Mouse (Mus musculus): Measurements from ENCODE around the gene Fpr1. TPM values are rescaled to one million over a fixed set of nuclear protein-coding genes. Genes with fewer than 3 reads are reported as not detected.

Gene Fpr1
- polyA plus RNA-seq, 1 experiment from 2014 or later: 2.3 TPM

GRCm38 (mm10) chr17:17879347-17879746, 4.4 kb downstream of the Fpr1 start:
- Histone ChIP-seq H3K27me3 (no peaks in the 10 kb centered on the region), H3K4me3 (replicated peaks) (no peak overlapping the region), H3K9me3 (replicated peaks) (no peaks in the 10 kb centered on the region), H3K9ac (no peak overlapping the region), H3K36me3 (no peaks in the 10 kb centered on the region), H3K27ac (no peak overlapping the region), H3K4me2 (no peak overlapping the region), H3K4me1 (replicated peaks) (no peaks in the 10 kb centered on the region)
- no peak for DNase-seq
- 37% methylated on average over 1 of the region's 1 CpGs for WGBS (ENCODE audit: insufficient replicate concordance)
- no peak for ATAC-seq (ENCODE audit: low read depth)

- Histone ChIP-seq H3K9ac (no peak overlapping the region), H3K4me2 (no peak overlapping the region), H3K4me3 (replicated peaks) (no peak overlapping the region), H3K4me1 (replicated peaks) (no peaks in the 10 kb centered on the region), H3K27me3 (no peaks in the 10 kb centered on the region), H3K36me3 (no peaks in the 10 kb centered on the region), H3K9me3 (replicated peaks) (no peaks in the 10 kb centered on the region), H3K27ac (no peak overlapping the region)
- ATAC-seq (ENCODE audit: low read depth) (no peak), DNase-seq (no peak)
- WGBS (ENCODE audit: insufficient replicate concordance): 32% methylated on average over 2 of the region's 2 CpGs
These were observed 12.0 kb downstream of the Fpr1 start for GRCm38 (mm10) chr17:17871697-17872096.

DNA sequence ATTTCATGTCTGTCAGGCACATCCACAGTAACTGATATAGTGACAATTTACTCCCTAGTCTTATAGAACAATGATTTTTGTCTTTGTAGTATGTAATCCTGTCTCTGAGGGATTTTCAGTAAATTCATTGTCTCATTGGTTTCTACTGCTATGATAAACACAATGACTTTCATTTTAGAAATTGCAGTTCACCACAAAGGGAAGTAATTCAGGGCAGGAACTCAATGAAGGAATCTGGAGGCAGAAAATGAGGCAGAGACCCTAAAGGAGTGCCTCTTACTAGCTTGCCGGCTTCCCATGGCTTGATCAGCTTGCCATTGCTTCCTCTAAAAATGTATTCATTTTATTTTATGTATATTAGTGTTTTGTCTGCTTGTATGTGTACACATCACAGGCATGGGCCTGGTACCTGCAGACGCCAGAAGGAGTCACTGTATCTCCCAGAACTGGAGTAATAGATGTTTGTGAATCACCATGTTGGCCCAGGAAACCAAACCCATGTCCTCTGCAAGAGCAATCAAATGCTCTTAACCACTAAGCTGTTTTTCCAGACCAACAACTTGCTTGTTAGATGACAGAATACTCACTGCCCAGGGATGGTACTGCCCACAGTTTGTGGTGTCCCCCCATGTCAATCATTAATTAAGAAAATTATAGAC, 12.7 kb downstream of the Fpr1 start:
- no peak for ATAC-seq (ENCODE audit: low read depth)
- 44% methylated on average over 2 of the region's 2 CpGs for WGBS (ENCODE audit: insufficient replicate concordance)
- Histone ChIP-seq H3K9me3 (replicated peaks) (no peaks in the 10 kb centered on the region), H3K9ac (no peak overlapping the region), H3K4me3 (replicated peaks) (no peak overlapping the region), H3K4me1 (replicated peaks) (no peaks in the 10 kb centered on the region), H3K4me2 (no peak overlapping the region), H3K36me3 (no peaks in the 10 kb centered on the region), H3K27ac (no peak overlapping the region), H3K27me3 (no peaks in the 10 kb centered on the region)
- DNase-seq: no peak

DNA sequence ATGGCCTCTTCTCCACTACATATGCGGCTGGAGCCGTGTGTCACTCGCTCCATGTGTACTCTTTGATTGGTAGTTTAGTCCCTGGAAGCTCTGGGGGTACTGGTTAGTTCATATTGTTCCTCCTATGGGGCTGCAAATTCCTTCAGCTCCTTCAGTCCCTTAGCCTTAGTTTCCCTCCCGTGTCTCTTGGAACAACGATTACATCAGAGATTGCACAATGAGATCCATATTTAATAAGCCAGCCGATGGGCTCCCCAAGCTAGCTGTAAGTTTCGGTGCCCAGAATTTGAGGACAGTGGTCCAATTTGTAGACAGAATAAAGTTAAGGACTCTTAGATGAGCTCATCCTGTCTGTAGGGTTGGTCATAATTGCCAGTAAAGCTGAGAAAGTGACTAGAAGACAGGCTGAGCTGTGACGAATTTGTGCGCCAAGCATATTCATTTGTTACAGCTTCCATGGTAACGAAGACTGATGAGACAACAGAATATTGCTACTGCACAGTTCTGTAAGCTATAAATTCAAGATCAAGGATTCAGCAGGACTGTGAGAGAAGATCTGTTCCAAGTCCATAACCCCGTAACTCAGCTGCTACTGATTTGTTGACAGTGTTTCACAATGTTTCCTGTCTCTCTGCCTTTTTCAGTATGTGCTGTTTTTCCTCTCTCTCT, 16.8 kb downstream of the Fpr1 start:
- Histone ChIP-seq H3K4me2 (no peak overlapping the region), H3K4me1 (replicated peaks) (no peaks in the 10 kb centered on the region), H3K36me3 (no peaks in the 10 kb centered on the region), H3K9me3 (replicated peaks) (no peaks in the 10 kb centered on the region), H3K9ac (no peak overlapping the region), H3K27me3 (no peaks in the 10 kb centered on the region), H3K27ac (no peak overlapping the region), H3K4me3 (replicated peaks) (no peak overlapping the region)
- DNase-seq: no peak
- whole genome bisulfite sequencing (ENCODE audit: insufficient replicate concordance): 58% methylated on average over 11 of the region's 11 CpGs
- peak; percentile 48; the same call in 1 of the 2 replicates for ATAC-seq (ENCODE audit: low read depth)

GRCm38 (mm10) chr17:17865168-17865567, 18.6 kb downstream of the Fpr1 start:
- Histone ChIP-seq H3K9ac (no peak overlapping the region), H3K4me1 (replicated peaks) (no peaks in the 10 kb centered on the region), H3K27me3 (no peaks in the 10 kb centered on the region), H3K4me2 (no peak overlapping the region), H3K9me3 (replicated peaks) (no peaks in the 10 kb centered on the region), H3K27ac (no peak overlapping the region), H3K4me3 (replicated peaks) (no peak overlapping the region), H3K36me3 (no peaks in the 10 kb centered on the region)
- DNase-seq (no peak), ATAC-seq (ENCODE audit: low read depth) (no peak)
- 35% methylated on average over 2 of the region's 2 CpGs for WGBS (ENCODE audit: insufficient replicate concordance)

DNA sequence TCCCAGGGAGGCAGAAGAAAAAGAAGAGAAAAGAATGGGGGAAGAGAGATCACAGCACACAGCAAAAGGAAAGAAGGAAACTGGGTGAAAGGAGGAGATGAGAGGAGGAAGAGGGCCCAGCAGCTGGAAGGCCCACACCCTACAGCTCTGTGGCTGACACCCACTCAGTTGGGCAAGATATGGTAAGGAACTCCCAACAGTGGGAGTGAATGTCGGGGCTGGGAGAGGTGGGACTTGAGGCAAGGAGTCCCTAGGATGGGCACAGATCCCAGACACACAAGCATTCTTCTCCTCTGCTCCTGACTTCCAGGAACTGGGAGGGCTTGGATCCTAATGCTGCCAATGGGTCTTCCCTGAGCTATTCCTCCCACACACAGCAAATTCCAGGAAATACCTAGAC, 21.4 kb downstream of the Fpr1 start:
- no peaks in the 10 kb centered on the region for H3K27me3 ChIP-seq
- H3K27ac ChIP-seq: no peak overlapping the region
- ATAC-seq (ENCODE audit: low read depth): no peak

DNA sequence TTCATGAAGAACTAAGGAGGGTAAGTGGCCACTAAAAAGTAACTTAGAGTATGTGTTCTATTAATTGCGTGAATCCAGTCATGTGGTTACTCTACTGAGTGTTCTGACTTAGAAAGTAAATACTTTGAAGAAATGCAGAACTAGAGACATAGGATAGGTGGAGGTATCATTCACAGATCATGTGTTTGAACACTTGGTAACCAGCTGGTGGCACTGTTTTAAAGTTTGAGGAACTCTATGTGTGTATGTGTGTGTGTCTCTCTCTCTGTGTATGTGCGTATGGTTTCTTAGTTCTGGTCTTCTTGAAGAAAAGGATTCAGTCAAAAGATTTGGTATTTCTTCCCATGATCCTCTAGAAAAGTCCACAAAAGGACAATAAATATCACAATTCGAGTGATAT, 23.6 kb downstream of the Fpr1 start:
- no peaks in the 10 kb centered on the region for H3K9me3 ChIP-seq (replicated peaks)
- H3K4me2 ChIP-seq: no peak overlapping the region
- WGBS (ENCODE audit: insufficient replicate concordance): 44% methylated on average over 3 of the region's 3 CpGs
- H3K4me3 ChIP-seq (replicated peaks): no peak overlapping the region
- no peaks in the 10 kb centered on the region for H3K36me3 ChIP-seq
- DNase-seq: no peak
- no peak for ATAC-seq (ENCODE audit: low read depth)
- H3K4me1 ChIP-seq (replicated peaks): no peaks in the 10 kb centered on the region
- no peak overlapping the region for H3K9ac ChIP-seq
- no peaks in the 10 kb centered on the region for H3K27me3 ChIP-seq
- H3K27ac ChIP-seq: no peak overlapping the region

More for the DNA sequence above, 21.4 kb downstream of the Fpr1 start:
- Histone ChIP-seq H3K4me3 (replicated peaks) (no peak overlapping the region), H3K9me3 (replicated peaks) (no peaks in the 10 kb centered on the region), H3K9ac (no peak overlapping the region), H3K4me2 (no peak overlapping the region), H3K4me1 (replicated peaks) (no peaks in the 10 kb centered on the region), H3K36me3 (no peaks in the 10 kb centered on the region)
- no peak for DNase-seq
- 23% methylated on average over 1 of the region's 1 CpGs for WGBS (ENCODE audit: insufficient replicate concordance)

DNA sequence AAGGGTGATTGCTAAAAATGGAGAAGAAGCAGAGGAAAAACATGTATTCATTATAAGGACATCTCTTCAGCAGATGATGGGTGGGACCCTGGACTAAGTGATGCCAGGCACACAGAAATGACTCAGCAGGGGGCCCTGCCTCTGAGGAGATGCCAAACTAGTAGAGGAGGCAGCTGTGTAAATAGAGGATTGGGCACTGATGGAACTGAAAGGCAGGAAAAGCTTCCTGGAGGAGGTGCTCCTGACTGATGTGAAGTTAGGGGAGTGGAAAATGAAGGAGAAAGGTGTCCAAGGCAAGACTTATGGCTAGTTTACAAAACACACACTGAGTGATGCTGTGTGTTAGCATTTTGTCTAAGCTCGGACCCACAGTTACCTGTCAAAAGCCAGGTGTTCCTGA, 26.3 kb downstream of the Fpr1 start:
- Histone ChIP-seq H3K4me2 (no peak overlapping the region), H3K4me1 (replicated peaks) (no peaks in the 10 kb centered on the region), H3K4me3 (replicated peaks) (no peak overlapping the region), H3K9me3 (replicated peaks) (no peaks in the 10 kb centered on the region), H3K9ac (no peak overlapping the region), H3K36me3 (no peaks in the 10 kb centered on the region), H3K27me3 (no peaks in the 10 kb centered on the region), H3K27ac (no peak overlapping the region)
- WGBS (ENCODE audit: insufficient replicate concordance): 57% methylated on average over 1 of the region's 1 CpGs
- DNase-seq (no peak), ATAC-seq (ENCODE audit: low read depth) (no peak)

DNA sequence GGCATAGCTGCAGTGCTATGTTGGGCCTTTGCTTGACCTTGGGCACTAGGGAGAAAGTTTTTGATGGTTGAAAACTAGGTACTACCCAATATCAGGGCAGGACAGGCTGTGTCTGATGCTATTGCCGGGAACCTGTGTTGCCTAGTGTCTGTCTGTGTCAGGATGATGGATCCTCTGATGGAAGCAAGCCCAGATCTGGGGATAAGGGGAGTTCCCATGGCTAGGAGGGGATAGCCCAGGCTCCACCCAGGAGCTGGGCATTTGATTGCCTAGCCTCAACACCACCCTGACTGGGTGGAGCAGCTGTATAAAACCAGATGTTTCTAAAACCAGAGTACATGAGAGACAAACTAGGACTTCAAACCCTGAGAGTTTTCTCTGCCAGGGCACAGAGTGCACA, 27.1 kb downstream of the Fpr1 start:
- H3K9ac ChIP-seq: no peak overlapping the region
- H3K27ac ChIP-seq: no peak overlapping the region
- no peaks in the 10 kb centered on the region for H3K4me1 ChIP-seq (replicated peaks)
- ATAC-seq (ENCODE audit: low read depth) (peak; percentile 41; the same call in 1 of the 2 replicates), DNase-seq (no peak)
- H3K27me3 ChIP-seq: 0 out of 2 replicates have a peak, but pooled peaks cover 2% of the 10 kb centered on the region
- no peak overlapping the region for H3K4me3 ChIP-seq (replicated peaks)
- no peaks in the 10 kb centered on the region for H3K9me3 ChIP-seq (replicated peaks)
- WGBS (ENCODE audit: insufficient replicate concordance): 65% methylated on average over 1 of the region's 1 CpGs
- no peaks in the 10 kb centered on the region for H3K36me3 ChIP-seq
- H3K4me2 ChIP-seq: no peak overlapping the region

- ATAC-seq (ENCODE audit: low read depth): no peak
- Histone ChIP-seq H3K27ac (no peak within 1 kb of the TSS), H3K4me1 (replicated peaks) (no peaks in the 10 kb centered on the region), H3K4me3 (replicated peaks) (no peak within 1 kb of the TSS), H3K27me3 (peaks cover 13% of the 10 kb centered on the region), H3K9ac (no peak within 1 kb of the TSS), H3K9me3 (replicated peaks) (no peaks in the 10 kb centered on the region), H3K36me3 (no peaks in the 10 kb centered on the region), H3K4me2 (no peak within 1 kb of the TSS)
- WGBS (ENCODE audit: insufficient replicate concordance): 49% methylated on average over 6 of the region's 8 CpGs
- DNase-seq: no peak
These were observed 28.5 kb downstream of the Fpr1 start, which contains the start of gene Has1 for GRCm38 (mm10) chr17:17855064-17855838. TSS of gene Has1 (minus strand) at chr17:17855205.

- ATAC-seq (ENCODE audit: low read depth) (no peak), DNase-seq (no peak)
- H3K4me1 ChIP-seq (replicated peaks): peaks cover 3% of the 10 kb centered on the region; the same call in 1 of the 2 replicates
- 24% methylated on average over 55 of the region's 55 CpGs for whole genome bisulfite sequencing (ENCODE audit: insufficient replicate concordance)
- H3K36me3 ChIP-seq: no peaks in the 10 kb centered on the region
- H3K4me3 ChIP-seq (replicated peaks): no peak overlapping the region
- peaks cover 26% of the 10 kb centered on the region for H3K27me3 ChIP-seq
- H3K9me3 ChIP-seq (replicated peaks): no peaks in the 10 kb centered on the region
- H3K4me2 ChIP-seq: peak overlapping the region; percentile 10; the same call in 1 of the 2 replicates
- no peak overlapping the region for H3K9ac ChIP-seq
- no peak overlapping the region for H3K27ac ChIP-seq
These were observed 33.6 kb downstream of the Fpr1 start for GRCm38 (mm10) chr17:17849906-17850712.
